Mouse (Mus musculus): Measurements from ENCODE around the gene Slc35b1. TPM values are rescaled to one million over a fixed set of nuclear protein-coding genes. Genes with fewer than 3 reads are reported as not detected.

The Slc35b1 gene
- polyA plus RNA-seq, 1 experiment from 2014 or later: 102 TPM

DNA sequence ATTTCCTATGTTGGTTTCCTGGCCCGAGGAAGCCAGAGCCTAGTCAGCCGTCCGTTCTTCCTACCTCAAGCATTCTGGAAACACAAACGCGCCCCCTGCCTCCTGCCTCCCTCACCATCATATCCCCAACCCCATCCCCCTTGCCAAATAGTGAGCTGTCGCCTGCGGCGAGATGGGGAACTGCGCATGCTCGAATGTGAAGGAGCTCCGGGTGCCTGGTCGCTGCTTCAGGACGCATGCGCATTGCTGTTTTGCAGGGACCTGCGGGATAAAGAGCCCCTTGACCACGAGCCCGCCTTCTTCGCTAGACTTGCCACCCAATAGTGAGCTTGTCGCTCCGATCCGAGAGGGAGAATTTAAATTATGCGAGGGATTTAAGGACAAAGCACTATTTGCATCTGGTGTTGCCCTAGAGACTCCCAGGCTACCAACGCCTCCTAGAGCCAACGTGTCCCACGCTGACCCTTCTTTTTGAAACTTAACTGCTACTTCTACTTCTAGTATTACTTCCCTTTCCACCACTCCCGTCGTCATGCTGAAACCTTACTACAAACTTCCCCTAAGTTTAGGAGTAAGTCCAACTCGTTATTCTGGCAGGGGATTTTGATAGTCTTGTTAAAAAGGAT, 30.2 kb downstream of the Slc35b1 start:
- peaks cover 16% of the 10 kb centered on the region for H3K4me1 ChIP-seq
- peak; percentile 87 for ATAC-seq (ENCODE audit: insufficient number of reproducible peaks, low FRiP score, low TSS enrichment, low read depth)
- under 1% methylated on average over 28 of the region's 28 CpGs for WGBS
- H3K27ac ChIP-seq: peak overlapping the region; percentile 95
- H3K9me3 ChIP-seq: no peaks in the 10 kb centered on the region
- peak overlapping the region; percentile 61 for H3K4me2 ChIP-seq
- 0 out of 2 replicates have a peak, but pooled peaks cover 3% of the 10 kb centered on the region for H3K36me3 ChIP-seq
- peak overlapping the region; percentile 45 for H3K9ac ChIP-seq
- peak overlapping the region; percentile 70 for H3K4me3 ChIP-seq
- 0 out of 2 replicates have a peak, but pooled peaks cover 2% of the 10 kb centered on the region for H3K27me3 ChIP-seq

DNA sequence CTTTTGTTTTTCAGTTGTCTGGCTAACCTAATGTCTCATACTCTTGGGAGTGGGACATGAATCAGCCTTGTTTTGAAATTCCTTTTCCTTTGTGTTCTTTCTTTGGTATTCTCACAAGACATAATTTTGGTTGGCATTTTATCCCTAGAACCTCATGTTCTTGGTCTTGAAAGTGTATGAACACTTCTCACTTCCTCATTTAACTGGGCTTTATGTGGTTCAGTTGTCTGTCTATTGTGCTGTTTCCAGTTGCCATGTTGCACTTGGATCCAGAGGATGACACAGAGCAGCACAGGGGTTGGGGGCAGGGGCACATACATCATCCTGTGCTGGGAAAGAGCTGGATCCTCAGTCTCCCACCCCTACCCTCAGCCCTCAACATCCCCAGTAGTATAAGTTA, 31.4 kb downstream of the Slc35b1 start:
- 0 out of 2 replicates have a peak, but pooled peaks cover 7% of the 10 kb centered on the region for H3K36me3 ChIP-seq
- no peak overlapping the region for H3K27ac ChIP-seq
- 0 out of 2 replicates have a peak, but pooled peaks cover 2% of the 10 kb centered on the region for H3K27me3 ChIP-seq
- H3K4me2 ChIP-seq: peak overlapping the region; percentile 61; the same call in 1 of the 2 replicates
- no peak overlapping the region for H3K9ac ChIP-seq
- H3K4me1 ChIP-seq: peaks cover 16% of the 10 kb centered on the region
- H3K9me3 ChIP-seq: no peaks in the 10 kb centered on the region
- no peak for ATAC-seq (ENCODE audit: insufficient number of reproducible peaks, low FRiP score, low TSS enrichment, low read depth)
- peak overlapping the region; percentile 70; the same call in 1 of the 2 replicates for H3K4me3 ChIP-seq

DNA sequence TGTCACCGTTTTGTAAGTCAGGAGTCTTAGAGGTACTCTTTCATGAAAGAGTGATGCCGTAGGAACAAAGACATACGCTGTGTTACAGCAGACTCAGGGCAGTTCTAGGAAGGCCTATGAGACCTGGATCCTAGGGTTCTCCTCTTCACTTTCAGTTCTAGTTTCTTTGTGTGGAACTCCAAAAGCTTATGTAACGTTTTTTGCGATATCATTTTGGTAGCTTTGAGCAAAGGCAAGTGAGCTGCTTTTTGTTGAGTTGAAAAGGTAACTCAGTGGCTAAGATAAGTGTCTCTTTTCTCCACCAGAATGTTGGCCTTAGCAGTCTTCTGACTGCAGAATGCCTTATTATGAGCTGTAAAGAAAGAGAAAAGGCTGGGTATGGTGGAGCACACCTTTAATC, 32.8 kb downstream of the Slc35b1 start:
- Histone ChIP-seq H3K36me3 (0 out of 2 replicates have a peak, but pooled peaks cover 7% of the 10 kb centered on the region), H3K4me2 (no peak overlapping the region), H3K9me3 (no peaks in the 10 kb centered on the region), H3K4me3 (no peak overlapping the region), H3K9ac (no peak overlapping the region), H3K27me3 (0 out of 2 replicates have a peak, but pooled peaks cover 2% of the 10 kb centered on the region), H3K27ac (no peak overlapping the region), H3K4me1 (peaks cover 13% of the 10 kb centered on the region)
- WGBS: 87% methylated on average over 5 of the region's 5 CpGs
- no peak for ATAC-seq (ENCODE audit: insufficient number of reproducible peaks, low FRiP score, low TSS enrichment, low read depth)

DNA sequence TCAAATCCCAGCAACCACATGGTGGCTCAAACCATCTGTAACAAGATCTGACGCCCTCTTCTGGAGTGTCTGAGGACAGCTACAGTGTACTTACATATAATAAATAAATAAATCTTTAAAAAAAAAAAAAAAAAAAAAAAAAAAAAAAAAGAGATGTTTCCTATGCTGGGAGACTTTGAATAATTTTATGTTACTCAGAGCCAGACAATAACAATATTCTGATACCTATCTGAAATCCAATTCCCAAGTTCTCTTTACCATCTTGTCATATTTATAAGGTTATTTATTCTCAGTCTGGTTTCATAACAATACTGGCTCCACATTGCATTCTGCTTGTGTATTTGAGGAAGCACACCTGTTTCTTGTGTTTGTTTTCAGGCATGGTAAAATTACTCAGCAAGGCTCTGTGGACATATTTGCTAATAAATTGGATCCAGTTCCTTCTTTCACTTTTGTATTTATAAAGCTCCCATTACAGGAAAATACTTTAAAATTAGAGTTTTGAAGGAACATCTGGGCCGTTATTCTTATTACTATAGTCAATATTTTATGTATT, 36.5 kb downstream of the Slc35b1 start:
- H3K4me3 ChIP-seq: no peak overlapping the region
- H3K36me3 ChIP-seq: 0 out of 2 replicates have a peak, but pooled peaks cover 7% of the 10 kb centered on the region
- H3K4me1 ChIP-seq: peaks cover 8% of the 10 kb centered on the region
- no peaks in the 10 kb centered on the region for H3K27me3 ChIP-seq
- no peak overlapping the region for H3K27ac ChIP-seq
- no peak overlapping the region for H3K4me2 ChIP-seq
- H3K9ac ChIP-seq: no peak overlapping the region
- ATAC-seq (ENCODE audit: insufficient number of reproducible peaks, low FRiP score, low TSS enrichment, low read depth): no peak
- 73% methylated on average over 2 of the region's 2 CpGs for WGBS
- H3K9me3 ChIP-seq: no peaks in the 10 kb centered on the region

DNA sequence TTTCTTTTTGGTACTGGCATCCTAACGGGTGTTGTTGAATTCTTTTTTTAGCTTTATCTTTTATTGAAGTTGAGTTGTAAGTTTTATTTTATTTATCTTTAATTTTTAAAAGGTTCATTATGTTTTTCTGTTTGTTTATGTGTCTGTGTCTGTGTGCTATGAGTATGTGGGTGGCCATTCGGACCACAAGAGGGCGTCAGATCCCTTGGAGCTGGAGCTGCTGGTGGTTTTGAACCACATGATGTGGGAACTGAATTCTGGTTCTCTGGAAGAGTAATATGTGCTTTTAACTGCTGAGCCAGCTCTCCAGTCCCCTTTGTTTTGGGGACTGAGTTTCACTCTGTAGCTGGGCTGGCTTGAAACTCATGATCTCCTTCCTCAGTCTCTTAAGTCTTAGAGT, 39.0 kb downstream of the Slc35b1 start:
- H3K9me3 ChIP-seq: no peaks in the 10 kb centered on the region
- H3K9ac ChIP-seq: no peak overlapping the region
- no peak overlapping the region for H3K4me3 ChIP-seq
- H3K4me2 ChIP-seq: no peak overlapping the region
- H3K36me3 ChIP-seq: 0 out of 2 replicates have a peak, but pooled peaks cover 7% of the 10 kb centered on the region
- whole genome bisulfite sequencing: 85% methylated on average over 3 of the region's 3 CpGs
- H3K27me3 ChIP-seq: no peaks in the 10 kb centered on the region
- no peak overlapping the region for H3K27ac ChIP-seq
- H3K4me1 ChIP-seq: 0 out of 2 replicates have a peak, but pooled peaks cover 4% of the 10 kb centered on the region
- no peak for ATAC-seq (ENCODE audit: insufficient number of reproducible peaks, low FRiP score, low TSS enrichment, low read depth)

DNA sequence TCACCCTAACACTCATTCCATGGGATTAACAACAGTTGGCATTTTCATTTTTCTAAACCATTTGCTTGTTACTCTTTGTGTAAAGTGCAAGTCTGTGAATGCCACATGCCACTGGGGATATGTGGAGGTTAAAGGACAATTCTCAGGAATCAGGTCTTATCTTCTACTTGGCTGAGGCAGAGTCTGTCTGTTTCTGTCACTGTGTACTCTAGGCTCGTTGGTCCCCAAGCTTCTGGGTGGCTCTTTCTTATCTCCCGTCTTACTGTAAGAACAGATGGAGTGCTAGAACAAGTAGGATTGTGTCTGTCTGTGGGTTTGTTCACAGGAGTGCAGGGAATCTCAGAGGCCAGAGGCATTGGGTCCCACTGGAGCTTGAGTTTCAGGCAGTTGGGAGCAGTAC, 46.9 kb downstream of the Slc35b1 start:
- Histone ChIP-seq H3K4me3 (no peak overlapping the region), H3K4me1 (no peaks in the 10 kb centered on the region), H3K4me2 (no peak overlapping the region), H3K27ac (no peak overlapping the region), H3K9ac (no peak overlapping the region), H3K27me3 (no peaks in the 10 kb centered on the region), H3K9me3 (no peaks in the 10 kb centered on the region), H3K36me3 (no peaks in the 10 kb centered on the region)
- no peak for ATAC-seq (ENCODE audit: insufficient number of reproducible peaks, low FRiP score, low TSS enrichment, low read depth)
- 92% methylated on average over 2 of the region's 2 CpGs for WGBS

DNA sequence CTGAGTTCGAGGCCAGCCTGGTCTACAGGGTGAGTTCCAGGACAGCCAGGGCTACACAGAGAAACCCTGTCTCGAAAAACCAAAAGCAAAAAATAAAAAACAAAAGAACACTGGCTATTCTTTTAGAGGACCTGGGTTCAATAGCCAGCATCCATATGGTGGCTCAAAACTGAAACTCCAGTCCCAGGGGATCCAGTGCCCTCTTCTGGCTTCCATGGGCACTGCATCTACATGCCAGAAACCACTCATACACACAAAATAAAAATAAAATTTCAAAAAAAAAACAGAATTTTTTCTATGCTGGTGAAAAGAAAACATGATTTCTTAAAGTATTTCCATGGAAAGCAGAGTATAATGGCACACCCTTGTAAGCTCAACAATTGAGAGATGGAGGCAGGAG, 47.7 kb downstream of the Slc35b1 start:
- no peak overlapping the region for H3K4me2 ChIP-seq
- no peaks in the 10 kb centered on the region for H3K27me3 ChIP-seq
- H3K9ac ChIP-seq: no peak overlapping the region
- H3K36me3 ChIP-seq: no peaks in the 10 kb centered on the region
- no peak overlapping the region for H3K27ac ChIP-seq
- ATAC-seq (ENCODE audit: insufficient number of reproducible peaks, low FRiP score, low TSS enrichment, low read depth): no peak
- no peaks in the 10 kb centered on the region for H3K9me3 ChIP-seq
- H3K4me1 ChIP-seq: no peaks in the 10 kb centered on the region
- H3K4me3 ChIP-seq: no peak overlapping the region
- whole genome bisulfite sequencing: 91% methylated on average over 2 of the region's 2 CpGs

Other genes with a start within 250 kb of the Slc35b1 start
- 3.3 and 4.4 TPM in 2 replicates for gene Dlx4, start 238.4 kb upstream of the Slc35b1 start, polyA plus RNA-seq (2015; fragmentation: Nextera tagmentation; extraction: Ambion mirVana)
- gene Tac4, start 123.2 kb upstream of the Slc35b1 start, polyA plus RNA-seq (2015; fragmentation: Nextera tagmentation; extraction: Ambion mirVana): 0.12 and 0.32 TPM in 2 replicates
- 60.0 and 62.7 TPM in 2 replicates for gene Kat7, start 74.4 kb upstream of the Slc35b1 start, polyA plus RNA-seq (2015; fragmentation: Nextera tagmentation; extraction: Ambion mirVana)
- gene Fam117a, start 47.7 kb upstream of the Slc35b1 start, polyA plus RNA-seq (2015; fragmentation: Nextera tagmentation; extraction: Ambion mirVana): 13.8 and 14.6 TPM in 2 replicates
- 168 and 181 TPM in 2 replicates for gene Spop, start 29.4 kb downstream of the Slc35b1 start, polyA plus RNA-seq (2015; fragmentation: Nextera tagmentation; extraction: Ambion mirVana)
- gene Nxph3, start 129.9 kb downstream of the Slc35b1 start, polyA plus RNA-seq (2015; fragmentation: Nextera tagmentation; extraction: Ambion mirVana): 0.69 and 0.70 TPM in 2 replicates
- gene Ngfr, start 203.0 kb downstream of the Slc35b1 start, polyA plus RNA-seq (2015; fragmentation: Nextera tagmentation; extraction: Ambion mirVana): 34.0 and 45.2 TPM in 2 replicates